Mouse (Mus musculus): ENCODE measurements at regions not wholly inside any gene's neighbourhood (a gene's known extent, or its start where the extent isn't known, plus 50 kb on each side); places are given as distances from the start of the nearest gene placed in this dataset.

DNA sequence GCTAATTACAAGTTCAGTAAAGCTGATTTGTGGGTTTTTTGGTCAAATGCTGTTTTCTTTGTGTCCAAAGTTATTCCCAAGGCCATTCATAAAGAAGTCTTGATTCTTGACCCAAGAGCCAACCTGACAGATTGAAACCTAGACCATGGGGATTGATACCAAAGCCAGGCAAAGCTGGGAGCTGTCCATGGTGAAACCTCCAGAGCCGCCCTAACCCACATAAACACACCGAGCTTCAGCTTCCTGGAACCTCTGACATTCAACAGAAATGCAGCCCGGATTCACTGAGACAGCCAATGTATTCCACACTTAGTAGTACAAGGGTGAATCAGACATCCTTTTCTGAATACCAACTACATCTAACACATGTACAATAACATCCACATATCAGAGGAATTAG lies 386.7 kb upstream of the Zdhhc25 start:
- TF ChIP-seq CTCF (conservative IDR thresholded peaks at IDR 0.05; ENCODE audit: low read length) (no peak), POU5F1 (IDR thresholded peaks at IDR 0.05; ENCODE audit: borderline replicate concordance, low read length) (no peak)
